Mouse (Mus musculus) ES-E14 (cell line): ENCODE data around the gene Ankar. TPM values are rescaled to one million over a fixed set of nuclear protein-coding genes. Genes with fewer than 3 reads are reported as not detected.

Source experiments
- DNase-seq: peaks from one replicate; pipeline ENCODE4 v3.0.0-alpha.2; 2013; ENCODE audit warnings: low read depth, low spot score
- H3K27ac ChIP-seq: 2 replicates; pipeline ENCODE4 v1.5.1; 2012; ENCODE audit warnings: low read depth, mild to moderate bottlenecking, low read length, moderate library complexity, mixed read lengths; ENCODE audit not compliant: poor library complexity, insufficient read depth, severe bottlenecking
- H3K36me3 ChIP-seq: 2 replicates; pipeline ENCODE4 v1.6.1; 2012; ENCODE audit warnings: mild to moderate bottlenecking, low read length, moderate library complexity, mixed read lengths; ENCODE audit not compliant: control insufficient read depth, poor library complexity, insufficient read depth, severe bottlenecking
- H3K4me1 ChIP-seq, 2 experiments: fragments of 150-350 bp in 1 of 2; sonication (generic) in 1 of 2; 2 replicates each; pipeline ENCODE4 v1.6.1; 2012; ENCODE audit warnings: low read length in 2 of 2, mild to moderate bottlenecking in 1 of 2, mixed read lengths in 1 of 2; ENCODE audit not compliant: control insufficient read depth in 2 of 2, insufficient read depth in 2 of 2, poor library complexity in 1 of 2
- H3K4me3 ChIP-seq, 2 experiments: fragments of 150-350 bp in 1 of 2; sonication (generic) in 1 of 2; 2 replicates each; pipeline ENCODE4 v1.5.1; 2012; ENCODE audit warnings: low read length in 2 of 2, low read depth in 1 of 2, mild to moderate bottlenecking in 1 of 2, mixed read lengths in 1 of 2; ENCODE audit not compliant: insufficient read depth in 1 of 2, poor library complexity in 1 of 2, severe bottlenecking in 1 of 2
- H3K9ac ChIP-seq: 2 replicates; pipeline ENCODE4 v1.6.1; 2012; ENCODE audit warnings: low read depth, mild to moderate bottlenecking, low read length, mixed read lengths; ENCODE audit not compliant: poor library complexity, insufficient read depth, severe bottlenecking
- H3K9me3 ChIP-seq: fragments of 150-350 bp; sonication (generic); 2 replicates; pipeline ENCODE4 v1.6.1; 2012; ENCODE audit warnings: low read depth, mild to moderate bottlenecking, low read length; ENCODE audit not compliant: control insufficient read depth, insufficient read depth
- CHD2 ChIP-seq: IDR thresholded peaks from 2 replicates; pipeline ENCODE4 v1.6.1; 2014; ENCODE audit warnings: mild to moderate bottlenecking, low read depth, low read length, inconsistent platforms
- HCFC1 ChIP-seq: IDR thresholded peaks from 2 replicates; pipeline ENCODE4 v1.6.1; 2012; ENCODE audit warnings: low read length, inconsistent platforms, borderline replicate concordance; ENCODE audit not compliant: insufficient read depth
- MAFK ChIP-seq: IDR thresholded peaks from 2 replicates; pipeline ENCODE4 v1.6.1; 2014; ENCODE audit warnings: mild to moderate bottlenecking, low read depth, low read length, inconsistent platforms; ENCODE audit not compliant: insufficient read depth
- ZC3H11A ChIP-seq: IDR thresholded peaks from 2 replicates; pipeline ENCODE4 v1.6.1; 2012; ENCODE audit warnings: low read depth, mild to moderate bottlenecking, inconsistent platforms, low read length, borderline replicate concordance
- ZNF384 ChIP-seq: IDR thresholded peaks from 2 replicates; pipeline ENCODE4 v1.6.1; 2012; ENCODE audit warnings: low read depth, low read length, inconsistent platforms
- in situ Hi-C, 2 experiments: fragments of 600-800 bp; cut with MboI; formaldehyde crosslinking; loops; one replicate each; pipeline ENCODE4 v1.15.1; 2025; ENCODE audit warnings: low sequenced_read_pairs in 2 of 2, inconsistent platforms in 1 of 2; ENCODE audit not compliant: unreplicated experiment in 2 of 2
- total RNA-seq: library from RNA; depleted of rRNA; stranded (reverse); fragments of 300-350 nt; gene quantifications from 2 replicates; pipeline ENCODE4 v1.2.3, GENCODE M21; 2012

Gene Ankar
- total RNA-seq, 1 experiment: not detected

DNA sequence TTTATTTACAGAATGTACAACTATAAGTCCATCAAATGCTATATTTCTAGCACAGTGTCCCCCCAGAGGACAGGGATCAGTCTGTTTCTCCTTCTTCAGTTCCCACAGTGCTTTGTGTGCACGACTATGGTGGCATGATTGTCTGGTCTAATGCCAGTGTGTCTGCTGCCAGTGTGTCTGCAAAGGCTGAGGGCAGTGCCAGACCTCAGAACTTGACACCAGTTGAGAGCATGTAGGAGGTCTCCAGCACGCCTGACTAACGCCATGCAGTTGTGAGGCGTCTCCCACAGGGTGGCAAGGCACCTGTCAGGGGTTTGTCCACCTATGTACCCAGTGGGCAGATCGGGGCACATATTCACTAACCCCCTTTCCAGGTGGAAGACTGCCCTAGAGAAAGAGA lies 99.6 kb downstream of the Ankar start:
- H3K4me3 ChIP-seq: no peak overlapping the region

GRCm38 (mm10) chr1:72599146-72600101 lies 101.0 kb downstream of the Ankar start:
- Histone ChIP-seq H3K4me1 (peaks cover 0 to 6% of the 10 kb centered on the region in 2 experiments; a peak in 1 of 4 replicates), H3K9ac (no peak overlapping the region), H3K36me3 (peaks cover 10% of the 10 kb centered on the region; the same call in 1 of the 2 replicates), H3K9me3 (no peaks in the 10 kb centered on the region), H3K27ac (no peak overlapping the region), H3K4me3 (no peak overlapping the region)
- DNase-seq: no peak
- TF ChIP-seq ZC3H11A (no peak), MAFK (no peak), CHD2 (no peak), ZNF384 (no peak)
- in situ Hi-C loops: no loop called here

More for the DNA sequence above, 99.6 kb downstream of the Ankar start:
- DNase-seq: no peak
- in situ Hi-C loops: no loop called here
- no peak overlapping the region for H3K27ac ChIP-seq
- H3K4me1 ChIP-seq: peaks cover 0 to 6% of the 10 kb centered on the region in 2 experiments; a peak in 1 of 4 replicates
- peaks cover 10% of the 10 kb centered on the region; the same call in 1 of the 2 replicates for H3K36me3 ChIP-seq
- no peak overlapping the region for H3K9ac ChIP-seq
- TF ChIP-seq ZC3H11A (no peak), ZNF384 (no peak), MAFK (no peak), HCFC1 (no peak), CHD2 (no peak)
- H3K9me3 ChIP-seq: no peaks in the 10 kb centered on the region

- in situ Hi-C loops: no loop called here
- H3K27ac ChIP-seq: no peak overlapping the region
- no peak overlapping the region for H3K9ac ChIP-seq
- peaks cover 8% of the 10 kb centered on the region; the same call in 1 of the 2 replicates for H3K36me3 ChIP-seq
- peaks cover 0 to under 1% of the 10 kb centered on the region in 2 experiments; a peak in 1 of 4 replicates for H3K4me1 ChIP-seq
- H3K4me3 ChIP-seq: no peak overlapping the region
- no peaks in the 10 kb centered on the region for H3K9me3 ChIP-seq
- TF ChIP-seq MAFK (no peak), ZNF384 (no peak), CHD2 (no peak), ZC3H11A (no peak), HCFC1 (no peak)
- DNase-seq: no peak
Observed at GRCm38 (mm10) chr1:72596231-72596630, 104.1 kb downstream of the Ankar start.

GRCm38 (mm10) chr1:72595686-72596085 lies 104.7 kb downstream of the Ankar start:
- in situ Hi-C loops: no loop called here

More at GRCm38 (mm10) chr1:72595686-72596085, 104.7 kb downstream of the Ankar start:
- peaks cover 11% of the 10 kb centered on the region; the same call in 1 of the 2 replicates for H3K36me3 ChIP-seq
- TF ChIP-seq ZC3H11A (no peak), MAFK (no peak), HCFC1 (no peak), ZNF384 (no peak), CHD2 (no peak)
- no peak overlapping the region for H3K9ac ChIP-seq
- no peaks in the 10 kb centered on the region for H3K9me3 ChIP-seq
- H3K27ac ChIP-seq: no peak overlapping the region
- no peaks in the 10 kb centered on the region; a peak in 1 of 4 replicates for H3K4me1 ChIP-seq
- H3K4me3 ChIP-seq: no peak overlapping the region
- DNase-seq: no peak
